Mouse (Mus musculus) embryonic facial prominence, embryonic 13.5 days (tissue): ENCODE results near the gene 9430007A20Rik. TPM values are rescaled to one million over a fixed set of nuclear protein-coding genes. Genes with fewer than 3 reads are reported as not detected.
"Not testable (repeated sequence)": the region's sequence is repeated elsewhere in the genome, so short reads cannot be mapped to it uniquely, and the experiment has no call there.

Source experiments
- ATAC-seq: fragments of 200-750 bp; cut with Nextera tagmentation; 2 replicates; pipeline ENCODE4 v1.8.0; 2017; ENCODE audit warnings: low read depth; ENCODE audit not compliant: insufficient number of reproducible peaks, insufficient read depth, low FRiP score, low TSS enrichment
- H3K27ac ChIP-seq: fragments of 300-500 bp; sonication (generic); 2 replicates; pipeline ENCODE4 v1.5.1; 2015; ENCODE audit warnings: moderate library complexity, mild to moderate bottlenecking, inconsistent platforms
- H3K27me3 ChIP-seq: fragments of 300-500 bp; sonication (generic); 2 replicates; pipeline ENCODE4 v1.6.1; 2015; ENCODE audit warnings: mild to moderate bottlenecking, inconsistent platforms
- H3K36me3 ChIP-seq: fragments of 300-500 bp; sonication (generic); 2 replicates; pipeline ENCODE4 v1.6.1; 2015; ENCODE audit warnings: mild to moderate bottlenecking, inconsistent platforms
- H3K4me1 ChIP-seq: fragments of 300-500 bp; sonication (generic); 2 replicates; pipeline ENCODE4 v1.6.1; 2015; ENCODE audit warnings: inconsistent platforms
- H3K4me2 ChIP-seq: fragments of 300-500 bp; sonication (generic); 2 replicates; pipeline ENCODE4 v1.6.1; 2015; ENCODE audit warnings: moderate library complexity, mild to moderate bottlenecking, inconsistent platforms
- H3K4me3 ChIP-seq: fragments of 300-500 bp; sonication (generic); 2 replicates; pipeline ENCODE4 v1.5.1; 2015; ENCODE audit warnings: mild to moderate bottlenecking, inconsistent platforms
- H3K9ac ChIP-seq: fragments of 300-500 bp; sonication (generic); 2 replicates; pipeline ENCODE4 v1.6.1; 2015; ENCODE audit warnings: mild to moderate bottlenecking, inconsistent platforms
- H3K9me3 ChIP-seq: fragments of 300-500 bp; sonication (generic); 2 replicates; pipeline ENCODE4 v1.6.1; 2016; ENCODE audit warnings: inconsistent platforms
- WGBS: fragments of 180-500 bp; shearing (Covaris S2); methylation state at CpG from one replicate; pipeline ENCODE4 v1.1.7; 2015; ENCODE audit warnings: mixed read lengths; 5-methylcytosine and 5-hydroxymethylcytosine counted together
- polyA plus RNA-seq: library from polyadenylated mRNA; unstranded; fragments of >200 nt; fragmentation: Nextera tagmentation; extraction: Ambion mirVana; gene quantifications from 2 replicates; pipeline ENCODE4 v1.2.1, GENCODE M21; 2015

9430007A20Rik gene
- not detected in 2 replicates for polyA plus RNA-seq

GRCm38 (mm10) chr4:144519522-144519921, at the start of gene 9430007A20Rik:
Gene 9430007A20Rik, plus strand, starts transcription at chr4:144519822.
- no peak for ATAC-seq

DNA sequence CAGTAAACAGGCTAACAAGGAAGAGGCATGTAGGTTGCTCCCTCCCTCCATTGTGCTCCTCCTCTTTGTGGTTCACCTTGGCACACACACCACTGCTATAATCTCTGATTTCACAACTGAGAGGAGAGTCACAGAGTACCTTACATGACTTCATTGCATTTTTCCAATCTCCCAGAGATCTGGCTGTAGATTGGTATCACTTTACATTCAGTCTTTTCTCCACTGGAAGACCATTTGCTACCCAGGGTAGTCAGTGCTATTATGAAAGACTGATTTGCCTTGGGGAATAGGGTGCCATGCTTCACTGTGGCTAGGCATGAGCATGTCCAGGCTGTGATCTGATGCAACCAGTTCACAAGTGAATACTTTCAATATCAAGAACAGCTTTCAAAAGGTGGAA, 26.3 kb upstream of the 9430007A20Rik start:
- no peak for ATAC-seq
- Histone ChIP-seq H3K9ac (no peak overlapping the region), H3K27me3 (no peaks in the 10 kb centered on the region), H3K4me1 (no peaks in the 10 kb centered on the region), H3K9me3 (peaks cover 6% of the 10 kb centered on the region; the same call in 1 of the 2 replicates), H3K36me3 (no peaks in the 10 kb centered on the region), H3K4me3 (no peak overlapping the region), H3K4me2 (no peak overlapping the region), H3K27ac (no peak overlapping the region)

More at GRCm38 (mm10) chr4:144519522-144519921, at the start of gene 9430007A20Rik:
- H3K4me3 ChIP-seq = no peak within 1 kb of the TSS
- no peaks in the 10 kb centered on the region for H3K4me1 ChIP-seq
- H3K9ac ChIP-seq = no peak within 1 kb of the TSS
- H3K27ac ChIP-seq = no peak within 1 kb of the TSS
- no peak within 1 kb of the TSS for H3K4me2 ChIP-seq
- H3K9me3 ChIP-seq = peaks cover 15% of the 10 kb centered on the region; the same call in 1 of the 2 replicates
- H3K36me3 ChIP-seq = no peaks in the 10 kb centered on the region
- no peaks in the 10 kb centered on the region for H3K27me3 ChIP-seq
- WGBS = 78% methylated on average over 5 of the region's 5 CpGs

- no peak for ATAC-seq
- Histone ChIP-seq H3K9me3 (peaks cover 9% of the 10 kb centered on the region), H3K4me3 (no peak overlapping the region), H3K4me2 (no peak overlapping the region), H3K9ac (no peak overlapping the region), H3K36me3 (no peaks in the 10 kb centered on the region), H3K4me1 (no peaks in the 10 kb centered on the region), H3K27ac (no peak overlapping the region), H3K27me3 (no peaks in the 10 kb centered on the region)
- 81% methylated on average over 1 of the region's 1 CpGs for WGBS
Observed at GRCm38 (mm10) chr4:144506518-144506917, 13.1 kb upstream of the 9430007A20Rik start.

GRCm38 (mm10) chr4:144544689-144545088, 25.1 kb downstream of the 9430007A20Rik start:
- H3K4me2 ChIP-seq = no peak overlapping the region
- H3K36me3 ChIP-seq = no peaks in the 10 kb centered on the region
- WGBS = 74% methylated on average over 1 of the region's 1 CpGs
- no peak for ATAC-seq
- no peak overlapping the region for H3K4me3 ChIP-seq
- no peaks in the 10 kb centered on the region for H3K4me1 ChIP-seq
- no peaks in the 10 kb centered on the region for H3K27me3 ChIP-seq
- H3K9ac ChIP-seq = no peak overlapping the region
- H3K9me3 ChIP-seq = peaks cover 28% of the 10 kb centered on the region
- H3K27ac ChIP-seq = no peak overlapping the region

GRCm38 (mm10) chr4:144545339-144545738, 25.7 kb downstream of the 9430007A20Rik start:
- H3K27ac ChIP-seq, H3K4me2 ChIP-seq, H3K4me1 ChIP-seq, H3K9ac ChIP-seq, H3K27me3 ChIP-seq, H3K36me3 ChIP-seq, H3K4me3 ChIP-seq, ATAC-seq: not testable (repeated sequence)
- peaks cover 28% of the 10 kb centered on the region for H3K9me3 ChIP-seq
- WGBS = 90% methylated on average over 13 of the region's 13 CpGs

GRCm38 (mm10) chr4:144551156-144551555, 31.5 kb downstream of the 9430007A20Rik start:
- no peak overlapping the region for H3K4me3 ChIP-seq
- no peaks in the 10 kb centered on the region for H3K27me3 ChIP-seq
- H3K4me2 ChIP-seq = no peak overlapping the region
- no peaks in the 10 kb centered on the region for H3K36me3 ChIP-seq
- H3K9me3 ChIP-seq = peaks cover 19% of the 10 kb centered on the region
- no peaks in the 10 kb centered on the region for H3K4me1 ChIP-seq
- no peak overlapping the region for H3K27ac ChIP-seq
- no peak for ATAC-seq
- H3K9ac ChIP-seq = no peak overlapping the region

GRCm38 (mm10) chr4:144559792-144560191, 40.2 kb downstream of the 9430007A20Rik start:
- Histone ChIP-seq H3K27me3 (no peaks in the 10 kb centered on the region), H3K4me1 (no peaks in the 10 kb centered on the region), H3K9me3 (peaks cover 18% of the 10 kb centered on the region; the same call in 1 of the 2 replicates), H3K4me3 (no peak overlapping the region), H3K36me3 (no peaks in the 10 kb centered on the region), H3K4me2 (no peak overlapping the region), H3K27ac (no peak overlapping the region), H3K9ac (no peak overlapping the region)
- ATAC-seq = no peak

- ATAC-seq = no peak
- no peak overlapping the region for H3K4me3 ChIP-seq
- no peak overlapping the region for H3K27ac ChIP-seq
- H3K4me2 ChIP-seq = no peak overlapping the region
- H3K9me3 ChIP-seq = peaks cover 13% of the 10 kb centered on the region; the same call in 1 of the 2 replicates
- H3K27me3 ChIP-seq = no peaks in the 10 kb centered on the region
- H3K4me1 ChIP-seq = no peaks in the 10 kb centered on the region
- WGBS = 50% methylated on average over 2 of the region's 2 CpGs
- H3K36me3 ChIP-seq = no peaks in the 10 kb centered on the region
- H3K9ac ChIP-seq = no peak overlapping the region
Observed at GRCm38 (mm10) chr4:144561205-144561604, 41.6 kb downstream of the 9430007A20Rik start.

GRCm38 (mm10) chr4:144565034-144565433, 45.4 kb downstream of the 9430007A20Rik start, which contains the start of gene Gm13124:
Gene Gm13124, minus strand, starts transcription at chr4:144565134.
- H3K4me3 ChIP-seq = no peak within 1 kb of the TSS
- ATAC-seq = no peak
- no peak within 1 kb of the TSS for H3K4me2 ChIP-seq
- no peaks in the 10 kb centered on the region for H3K4me1 ChIP-seq
- H3K27me3 ChIP-seq = no peaks in the 10 kb centered on the region
- H3K9ac ChIP-seq = no peak within 1 kb of the TSS
- 0 out of 2 replicates have a peak, but pooled peaks cover 10% of the 10 kb centered on the region for H3K9me3 ChIP-seq
- 88% methylated on average over 1 of the region's 1 CpGs for WGBS
- no peak within 1 kb of the TSS for H3K27ac ChIP-seq
- no peaks in the 10 kb centered on the region for H3K36me3 ChIP-seq

DNA sequence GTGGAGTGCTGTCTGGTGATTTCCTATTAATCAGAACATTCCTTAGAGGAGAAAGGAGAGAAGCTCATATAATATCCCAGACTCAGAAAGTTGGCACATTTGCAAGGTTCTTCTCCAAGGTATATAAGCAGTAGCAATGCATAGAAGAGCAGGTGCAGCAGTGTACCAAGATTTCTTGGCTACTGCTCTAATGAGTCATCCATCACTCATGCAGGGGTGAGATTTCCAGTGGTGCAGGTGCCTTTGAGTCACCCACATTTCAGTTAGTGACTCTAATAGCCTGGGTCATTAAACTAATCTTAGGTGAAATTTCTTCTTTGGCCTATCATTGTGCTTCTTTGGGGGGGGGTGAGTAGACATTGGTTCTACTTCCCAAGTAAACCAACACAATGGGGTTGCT, 48.1 kb downstream of the 9430007A20Rik start:
- H3K27me3 ChIP-seq = no peaks in the 10 kb centered on the region
- no peak overlapping the region for H3K4me2 ChIP-seq
- no peaks in the 10 kb centered on the region for H3K36me3 ChIP-seq
- no peak overlapping the region for H3K4me3 ChIP-seq
- no peak overlapping the region for H3K9ac ChIP-seq
- H3K4me1 ChIP-seq = no peaks in the 10 kb centered on the region
- H3K27ac ChIP-seq = no peak overlapping the region
- H3K9me3 ChIP-seq = 0 out of 2 replicates have a peak, but pooled peaks cover 9% of the 10 kb centered on the region
- ATAC-seq = no peak
